Comparison of ENCODE assay signal across 8 mouse cellular contexts in genomic region chr7:27860396-27861235, GRCm38 (mm10). TPM values are rescaled to one million over a fixed set of nuclear protein-coding genes. Genes with fewer than 3 reads are reported as not detected.
DNase-seq lines count a peak whose midpoint lies in the region; ATAC-seq lines count a peak whose summit lies in the region.

No protein-coding gene starts in this region.

- H3K27ac ChIP-seq in heart, embryonic 11.5 days (ENCODE audit: low read depth, low read length) = peak overlapping the region; percentile 85
- H3K27ac ChIP-seq in kidney, embryonic 16.5 days (ENCODE audit: low read length) = peak overlapping the region; percentile 83

- no peaks in the 10 kb centered on the region for H3K4me1 ChIP-seq in heart, embryonic 11.5 days (ENCODE audit: control insufficient read depth, insufficient read depth, low read length)
- peaks cover 6% of the 10 kb centered on the region; the same call in 1 of the 2 replicates for H3K4me1 ChIP-seq in kidney, embryonic 16.5 days (ENCODE audit: insufficient read depth, low read length)

- peak; percentile 82 for DNase-seq in 3T3-L1 (ENCODE audit: low read depth, low spot score)
- DNase-seq in adrenal gland, adult 2 months = peak; percentile 90
- peak; percentile 73 for DNase-seq in liver
- DNase-seq in monocyte, adult 2 months (ENCODE audit: low read depth in 1 of 2, low spot score in 2 of 2) = peak; percentile 59 to 61
- DNase-seq in spleen, postnatal 14 days (ENCODE audit: low spot score in 2 of 2) = peak; percentile 40 to 61

- H3K4me3 ChIP-seq in heart, embryonic 11.5 days (ENCODE audit: low read depth, low read length) = peak overlapping the region; percentile 63
- peak overlapping the region; percentile 70 for H3K4me3 ChIP-seq in kidney, embryonic 16.5 days (ENCODE audit: low read length)

- H3K27me3 ChIP-seq in heart, embryonic 11.5 days (ENCODE audit: control insufficient read depth, insufficient read depth, low read length) = no peaks in the 10 kb centered on the region
- H3K27me3 ChIP-seq in kidney, embryonic 16.5 days (ENCODE audit: insufficient read depth, low read length) = no peaks in the 10 kb centered on the region

- no peaks in the 10 kb centered on the region for H3K36me3 ChIP-seq in heart, embryonic 11.5 days (ENCODE audit: control insufficient read depth, insufficient read depth, low read length)
- peaks cover 17% of the 10 kb centered on the region; the same call in 1 of the 2 replicates for H3K36me3 ChIP-seq in kidney, embryonic 16.5 days (ENCODE audit: insufficient read depth, low read length)

- WGBS in heart, embryonic 11.5 days (ENCODE audit: insufficient replicate concordance) = 0% methylated on average over 22 of the region's 22 CpGs
- WGBS in kidney, embryonic 16.5 days = 0% methylated on average over 22 of the region's 22 CpGs

- ATAC-seq in erythroid progenitor cell, adult 5-6 weeks (replicated peaks; ENCODE audit: low FRiP score, poor library complexity, severe bottlenecking) = peak; percentile 70
- ATAC-seq in heart, embryonic 11.5 days (replicated peaks; ENCODE audit: insufficient number of reproducible peaks, low FRiP score, low TSS enrichment) = peak; percentile 86
- ATAC-seq in kidney, embryonic 16.5 days (ENCODE audit: low FRiP score, low TSS enrichment) = peak; percentile 95

- H3K9ac ChIP-seq in heart, embryonic 11.5 days (ENCODE audit: low read depth, low read length) = peak overlapping the region; percentile 81
- peak overlapping the region; percentile 76 for H3K9ac ChIP-seq in kidney, embryonic 16.5 days (replicated peaks; ENCODE audit: low read length)

- H3K9me3 ChIP-seq in heart, embryonic 11.5 days (replicated peaks; ENCODE audit: control insufficient read depth, low read length) = no peaks in the 10 kb centered on the region
- no peaks in the 10 kb centered on the region for H3K9me3 ChIP-seq in kidney, embryonic 16.5 days (ENCODE audit: low read length)

- peak overlapping the region; percentile 85 for H3K4me2 ChIP-seq in heart, embryonic 11.5 days
- peak overlapping the region; percentile 58 for H3K4me2 ChIP-seq in kidney, embryonic 16.5 days (replicated peaks; ENCODE audit: low read depth, low read length)

RNA-seq across cellular contexts. Expression of gene Zfp607a, which starts 3.3 kb away (rescaled TPM):
- total RNA-seq in adrenal gland, adult 2 months (2021) = 1 to 10 TPM; 4.1 to 4.2 TPM
- polyA plus RNA-seq in adrenal gland, adult 2 months (2012; rRNA removed) = 0.12 and 0.22 TPM in 2 replicates
- total RNA-seq in erythroid progenitor cell, adult 5-6 weeks (2015; ENCODE audit: low replicate concordance) = 0.72 and 2.5 TPM in 2 replicates
- 0.51 and 2.2 TPM in 2 replicates for total RNA-seq in erythroid progenitor cell, adult 5-6 weeks (2017; ENCODE audit: low replicate concordance)
- 3.1 and 3.7 TPM in 2 replicates for polyA plus RNA-seq in heart, embryonic 11.5 days (2014; fragmentation: Nextera tagmentation; extraction: Ambion mirVana)
- 3.9 and 4.7 TPM in 2 replicates for polyA plus RNA-seq in kidney, embryonic 16.5 days (2015; fragmentation: Nextera tagmentation; extraction: Ambion mirVana)

RNA-seq across cellular contexts. Expression of gene Zfp59, which starts 22.2 kb away (rescaled TPM):
- total RNA-seq in adrenal gland, adult 2 months (2021) = 1 to 10 TPM; 3.1 to 3.8 TPM
- polyA plus RNA-seq in adrenal gland, adult 2 months (2012; rRNA removed) = 0.15 and 0.22 TPM in 2 replicates
- 1.4 TPM in 1 of 2 replicates, not detected in the other for total RNA-seq in erythroid progenitor cell, adult 5-6 weeks (2015; ENCODE audit: low replicate concordance)
- total RNA-seq in erythroid progenitor cell, adult 5-6 weeks (2017; ENCODE audit: low replicate concordance) = 0.61 and 1.2 TPM in 2 replicates
- polyA plus RNA-seq in heart, embryonic 11.5 days (2014; fragmentation: Nextera tagmentation; extraction: Ambion mirVana) = 5.5 and 6.5 TPM in 2 replicates
- polyA plus RNA-seq in kidney, embryonic 16.5 days (2015; fragmentation: Nextera tagmentation; extraction: Ambion mirVana) = 9.1 and 9.6 TPM in 2 replicates

RNA-seq across cellular contexts. Expression of gene Zfp626, which starts 53.6 kb away (rescaled TPM):
- total RNA-seq in adrenal gland, adult 2 months (2021) = 1 to 10 TPM; 5.4 to 7.6 TPM
- 0.11 and 0.15 TPM in 2 replicates for polyA plus RNA-seq in adrenal gland, adult 2 months (2012; rRNA removed)
- 4.0 and 4.2 TPM in 2 replicates for total RNA-seq in erythroid progenitor cell, adult 5-6 weeks (2015; ENCODE audit: low replicate concordance)
- 2.1 and 3.0 TPM in 2 replicates for total RNA-seq in erythroid progenitor cell, adult 5-6 weeks (2017; ENCODE audit: low replicate concordance)
- 1.5 and 2.1 TPM in 2 replicates for polyA plus RNA-seq in heart, embryonic 11.5 days (2014; fragmentation: Nextera tagmentation; extraction: Ambion mirVana)
- 1.8 and 2.5 TPM in 2 replicates for polyA plus RNA-seq in kidney, embryonic 16.5 days (2015; fragmentation: Nextera tagmentation; extraction: Ambion mirVana)

Comparison
In these comparisons a context has a peak if more than half of its experiments do, and no peak if none do; other contexts are left out.
1. Peak in every context shown above with its lines: DNase-seq, ATAC-seq, H3K4me3 ChIP-seq and H3K27ac ChIP-seq.